Mouse (Mus musculus): ENCODE results near the gene Glb1. TPM values are rescaled to one million over a fixed set of nuclear protein-coding genes. Genes with fewer than 3 reads are reported as not detected.

The Glb1 gene
- polyA plus RNA-seq, 1 experiment from 2014 or later = 22.5 TPM

DNA sequence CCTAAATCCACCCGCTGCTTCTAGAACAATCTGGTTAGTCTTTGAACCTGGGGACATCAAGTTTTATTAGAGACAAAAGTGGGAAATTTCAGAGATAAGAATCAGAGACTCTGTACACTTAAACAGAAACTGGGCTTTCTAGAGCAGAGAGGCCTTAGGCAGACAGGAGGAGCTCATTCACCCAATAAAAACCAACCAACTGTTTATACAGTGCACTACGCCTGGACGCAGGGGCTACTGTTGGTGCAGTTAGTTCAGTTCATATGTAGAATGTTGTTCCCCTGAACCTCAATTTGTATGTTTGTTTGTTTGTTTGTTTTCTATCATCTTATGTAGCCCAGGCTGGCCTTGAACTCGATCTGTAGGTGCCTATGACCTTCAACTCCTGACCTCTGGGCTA lies 85.9 kb downstream of the Glb1 start:
- Histone ChIP-seq H3K4me2 (replicated peaks) (no peak overlapping the region), H3K36me3 (no peaks in the 10 kb centered on the region), H3K4me3 (replicated peaks) (no peak overlapping the region), H3K9me3 (no peaks in the 10 kb centered on the region), H3K27me3 (no peaks in the 10 kb centered on the region), H3K27ac (no peak overlapping the region), H3K9ac (replicated peaks) (no peak overlapping the region), H3K4me1 (replicated peaks) (no peaks in the 10 kb centered on the region)
- ATAC-seq = no peak
- 92% methylated on average over 4 of the region's 4 CpGs for WGBS

DNA sequence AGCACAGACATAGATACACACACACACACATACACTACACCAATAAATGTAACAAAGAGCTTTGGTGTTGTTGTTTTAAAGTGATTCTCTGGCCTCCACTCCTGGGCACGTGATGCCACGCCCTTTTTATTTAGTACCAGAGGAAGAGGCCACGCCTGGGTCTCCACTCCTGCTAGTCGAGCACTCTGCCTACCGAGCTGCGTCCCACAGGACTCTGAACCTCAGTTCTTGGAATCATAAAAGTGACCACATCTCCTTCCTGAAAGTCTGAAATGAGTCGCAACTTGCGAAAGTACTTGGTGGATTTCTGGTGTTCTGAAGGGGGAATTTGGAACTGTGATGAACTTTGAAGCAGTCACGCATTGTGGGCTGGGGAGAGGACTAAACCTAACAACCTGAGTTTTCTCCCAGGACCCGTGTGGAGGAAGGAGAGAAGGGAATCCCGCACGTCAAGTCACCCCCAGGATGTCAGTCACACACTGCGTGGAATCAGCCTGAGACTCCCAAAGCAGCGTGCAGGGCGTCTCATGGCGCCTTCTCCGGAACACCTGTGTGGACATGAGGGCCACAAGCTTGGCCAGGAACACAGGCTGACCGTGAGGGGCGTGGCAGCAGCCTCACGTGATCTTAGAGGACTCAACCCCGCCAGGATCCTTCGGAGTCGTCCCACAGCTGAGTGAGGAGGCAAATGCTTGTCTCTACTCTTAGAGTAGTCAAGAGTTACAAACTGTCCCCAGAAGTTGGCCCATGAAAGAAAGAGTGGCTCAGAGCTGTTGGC lies 86.8 kb downstream of the Glb1 start:
- Histone ChIP-seq H3K9me3 (no peaks in the 10 kb centered on the region), H3K4me3 (replicated peaks) (no peak overlapping the region), H3K36me3 (no peaks in the 10 kb centered on the region), H3K4me2 (replicated peaks) (no peak overlapping the region), H3K4me1 (replicated peaks) (no peaks in the 10 kb centered on the region), H3K27ac (no peak overlapping the region), H3K27me3 (no peaks in the 10 kb centered on the region), H3K9ac (replicated peaks) (no peak overlapping the region)
- 89% methylated on average over 23 of the region's 23 CpGs for WGBS
- ATAC-seq = no peak

DNA sequence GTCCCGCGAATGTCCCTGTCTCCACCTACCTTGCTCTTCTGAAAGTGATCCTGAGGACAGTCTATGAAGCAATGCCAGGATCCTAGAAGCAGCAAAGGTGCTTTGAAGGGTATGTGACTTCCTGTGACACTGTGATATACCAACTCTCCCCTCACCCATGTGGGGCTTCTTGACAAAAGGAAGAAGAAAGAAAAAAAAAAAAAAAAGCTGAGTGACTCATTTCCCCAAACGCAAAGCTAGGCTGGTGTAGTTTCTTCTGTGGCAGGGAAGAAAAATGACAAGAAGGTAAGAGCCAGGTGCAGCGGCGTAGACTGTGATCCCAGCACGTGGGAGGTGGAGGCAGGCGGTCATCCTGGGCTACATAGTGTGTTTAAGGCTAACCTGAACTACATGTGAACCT lies 95.6 kb downstream of the Glb1 start:
- H3K4me2 ChIP-seq (replicated peaks) = no peak overlapping the region
- 88% methylated on average over 7 of the region's 7 CpGs for WGBS
- ATAC-seq = no peak
- no peaks in the 10 kb centered on the region for H3K36me3 ChIP-seq
- no peak overlapping the region for H3K9ac ChIP-seq (replicated peaks)
- no peak overlapping the region for H3K4me3 ChIP-seq (replicated peaks)
- 0 out of 2 replicates have a peak, but pooled peaks cover 2% of the 10 kb centered on the region for H3K4me1 ChIP-seq (replicated peaks)
- H3K27me3 ChIP-seq = peaks cover 3% of the 10 kb centered on the region; the same call in 1 of the 2 replicates
- H3K9me3 ChIP-seq = no peaks in the 10 kb centered on the region
- H3K27ac ChIP-seq = no peak overlapping the region

DNA sequence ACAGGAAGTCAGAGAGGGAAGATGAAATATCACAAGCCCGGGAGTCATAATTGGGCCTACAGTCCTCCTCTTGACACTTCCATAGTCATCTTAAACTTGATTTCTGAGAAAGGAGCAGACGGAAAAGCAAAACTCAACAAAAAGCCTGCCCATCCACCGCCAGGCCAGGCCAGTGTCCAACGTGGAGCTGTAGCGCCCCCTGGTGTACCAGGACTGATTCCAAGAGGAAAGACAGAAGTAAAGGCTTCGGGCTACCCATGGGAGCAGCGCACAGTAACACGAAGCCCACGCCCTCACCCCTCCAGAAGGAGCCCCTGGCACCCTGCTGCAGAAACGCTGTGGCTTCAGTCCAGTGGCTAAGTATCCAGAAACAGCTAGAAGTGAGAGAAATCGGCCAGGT lies 97.3 kb downstream of the Glb1 start:
- Histone ChIP-seq H3K27ac (no peak overlapping the region), H3K4me3 (replicated peaks) (no peak overlapping the region), H3K4me1 (replicated peaks) (0 out of 2 replicates have a peak, but pooled peaks cover 2% of the 10 kb centered on the region), H3K4me2 (replicated peaks) (no peak overlapping the region), H3K27me3 (peaks cover 3% of the 10 kb centered on the region; the same call in 1 of the 2 replicates), H3K9ac (replicated peaks) (no peak overlapping the region), H3K9me3 (no peaks in the 10 kb centered on the region), H3K36me3 (no peaks in the 10 kb centered on the region)
- ATAC-seq = no peak
- 11% methylated on average over 11 of the region's 11 CpGs for WGBS

DNA sequence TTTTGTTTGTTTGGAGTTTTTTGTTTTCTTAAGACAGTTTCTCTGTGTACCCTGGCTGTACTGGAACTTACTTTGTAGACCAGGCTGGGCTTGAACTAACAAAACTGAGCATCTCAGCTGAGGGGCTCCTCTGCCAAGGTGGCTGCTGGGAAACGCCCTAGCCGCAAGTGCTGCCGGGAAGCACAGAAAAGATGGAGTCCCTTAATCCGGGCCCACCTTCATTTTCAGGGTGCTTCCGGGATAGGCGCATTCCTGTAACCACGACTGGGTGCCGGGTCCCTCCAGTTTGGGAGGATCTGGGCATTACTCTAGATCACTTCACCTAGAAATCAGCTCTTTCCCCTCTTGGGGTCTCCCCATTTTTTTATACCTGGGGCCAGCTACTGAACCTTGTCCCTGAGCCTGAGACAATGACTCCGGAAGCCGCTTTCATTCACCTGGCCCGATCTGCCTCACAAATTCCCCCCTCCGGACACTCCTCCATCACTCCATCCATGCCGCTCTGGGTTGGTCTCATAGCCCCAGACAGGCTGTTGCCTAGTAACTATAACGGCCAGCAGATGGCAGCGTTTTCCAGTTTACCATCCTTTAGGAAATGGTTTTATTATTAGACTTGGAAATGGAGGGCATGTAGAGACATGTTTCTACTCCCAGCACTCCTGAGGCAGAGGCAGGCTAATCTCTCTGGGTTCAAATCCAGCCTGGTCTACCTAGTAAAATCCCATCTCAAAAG lies 99.1 kb downstream of the Glb1 start:
- Histone ChIP-seq H3K27me3 (peaks cover 3% of the 10 kb centered on the region; the same call in 1 of the 2 replicates), H3K9ac (replicated peaks) (no peak overlapping the region), H3K9me3 (no peaks in the 10 kb centered on the region), H3K27ac (no peak overlapping the region), H3K36me3 (no peaks in the 10 kb centered on the region), H3K4me3 (replicated peaks) (no peak overlapping the region), H3K4me2 (replicated peaks) (no peak overlapping the region), H3K4me1 (replicated peaks) (0 out of 2 replicates have a peak, but pooled peaks cover 2% of the 10 kb centered on the region)
- 0 out of 2 replicates have a peak, but pooled peaks have one; percentile 45 for ATAC-seq
- WGBS = 19% methylated on average over 15 of the region's 15 CpGs

DNA sequence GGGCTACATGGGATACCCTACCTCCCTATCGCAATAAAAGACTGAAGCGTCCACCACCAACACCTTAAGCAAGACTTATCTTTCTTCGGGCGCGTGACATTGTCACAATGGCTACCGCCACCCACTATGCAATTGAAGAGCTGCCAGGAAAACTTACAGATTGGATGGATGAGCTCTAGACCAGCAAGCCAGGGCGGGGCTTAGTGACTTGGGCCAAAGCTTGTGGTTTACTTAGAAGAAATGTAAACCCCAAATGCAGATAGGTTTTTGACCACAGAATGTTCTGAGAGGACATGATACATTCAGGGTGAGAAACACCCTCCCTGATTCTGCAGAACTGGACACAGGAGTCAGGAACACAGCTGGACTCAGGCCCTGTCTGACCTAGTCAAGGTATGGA lies 100.2 kb downstream of the Glb1 start:
- Histone ChIP-seq H3K27ac (no peak overlapping the region), H3K9me3 (no peaks in the 10 kb centered on the region), H3K4me3 (replicated peaks) (no peak overlapping the region), H3K4me1 (replicated peaks) (0 out of 2 replicates have a peak, but pooled peaks cover 2% of the 10 kb centered on the region), H3K36me3 (no peaks in the 10 kb centered on the region), H3K4me2 (replicated peaks) (no peak overlapping the region), H3K27me3 (peaks cover 3% of the 10 kb centered on the region; the same call in 1 of the 2 replicates), H3K9ac (replicated peaks) (no peak overlapping the region)
- ATAC-seq = no peak
- WGBS = 94% methylated on average over 7 of the region's 7 CpGs

DNA sequence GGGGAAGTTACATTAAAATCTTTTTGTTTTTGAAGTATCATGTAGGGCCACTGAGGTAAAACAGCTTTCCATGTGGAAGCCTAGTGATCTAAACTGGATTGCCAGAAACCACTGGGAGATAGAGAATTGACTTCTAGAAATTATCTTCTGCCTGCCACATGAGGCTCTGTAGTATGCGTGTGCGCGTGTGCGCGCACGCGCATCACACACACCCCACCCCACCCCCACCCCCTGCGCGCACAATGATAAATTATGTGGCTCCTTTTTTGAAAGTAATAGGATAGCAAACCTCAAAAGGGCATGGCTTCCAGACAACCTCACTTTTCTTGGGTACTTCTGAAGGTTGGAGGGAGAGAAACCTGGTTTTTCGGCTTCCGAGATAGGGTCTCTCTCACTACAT lies 101.0 kb downstream of the Glb1 start:
- 97% methylated on average over 11 of the region's 11 CpGs for WGBS
- Histone ChIP-seq H3K27ac (no peak overlapping the region), H3K27me3 (peaks cover 3% of the 10 kb centered on the region; the same call in 1 of the 2 replicates), H3K4me2 (replicated peaks) (no peak overlapping the region), H3K36me3 (no peaks in the 10 kb centered on the region), H3K9ac (replicated peaks) (no peak overlapping the region), H3K4me3 (replicated peaks) (no peak overlapping the region), H3K4me1 (replicated peaks) (0 out of 2 replicates have a peak, but pooled peaks cover 2% of the 10 kb centered on the region), H3K9me3 (no peaks in the 10 kb centered on the region)
- no peak for ATAC-seq

DNA sequence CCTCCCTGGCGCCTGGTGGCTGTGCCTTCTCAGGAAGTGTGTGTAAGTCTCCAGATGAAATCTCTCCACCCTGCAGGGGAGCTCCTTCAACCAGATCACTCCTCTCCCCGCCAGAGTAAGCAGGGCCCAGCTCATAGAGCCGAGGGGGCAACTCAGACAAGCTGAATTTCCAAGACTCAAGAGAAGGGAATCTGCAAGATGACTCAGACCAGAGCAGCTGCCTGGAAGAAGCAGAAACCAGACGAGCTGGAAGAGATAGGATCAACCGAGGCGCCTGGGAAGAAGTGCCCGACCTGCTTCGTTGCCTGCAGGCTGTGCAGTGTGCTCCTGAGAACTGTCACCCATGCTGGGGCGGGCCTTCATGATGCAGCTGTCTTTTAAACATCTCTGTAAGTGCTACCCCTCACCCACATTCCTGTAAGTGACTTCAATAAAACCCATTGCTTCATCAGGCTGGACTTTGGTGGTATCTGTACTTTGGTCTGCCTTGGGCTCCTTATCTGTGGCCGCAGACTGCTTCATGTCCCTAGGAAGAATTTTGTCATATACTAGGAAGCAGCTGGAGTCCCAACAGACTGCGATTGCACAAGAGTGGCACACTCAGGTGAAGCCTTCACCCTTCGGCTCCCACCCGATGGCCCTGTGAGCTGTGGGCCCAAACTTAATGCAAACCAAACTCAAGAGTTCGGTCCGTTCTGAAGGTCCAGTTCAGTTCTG lies 102.0 kb downstream of the Glb1 start:
- 72% methylated on average over 15 of the region's 15 CpGs for WGBS
- H3K36me3 ChIP-seq = no peaks in the 10 kb centered on the region
- no peak overlapping the region for H3K27ac ChIP-seq
- ATAC-seq = no peak
- 0 out of 2 replicates have a peak, but pooled peaks cover 2% of the 10 kb centered on the region for H3K4me1 ChIP-seq (replicated peaks)
- H3K9me3 ChIP-seq = no peaks in the 10 kb centered on the region
- H3K4me3 ChIP-seq (replicated peaks) = no peak overlapping the region
- H3K27me3 ChIP-seq = peaks cover 3% of the 10 kb centered on the region; the same call in 1 of the 2 replicates
- no peak overlapping the region for H3K4me2 ChIP-seq (replicated peaks)
- no peak overlapping the region for H3K9ac ChIP-seq (replicated peaks)

DNA sequence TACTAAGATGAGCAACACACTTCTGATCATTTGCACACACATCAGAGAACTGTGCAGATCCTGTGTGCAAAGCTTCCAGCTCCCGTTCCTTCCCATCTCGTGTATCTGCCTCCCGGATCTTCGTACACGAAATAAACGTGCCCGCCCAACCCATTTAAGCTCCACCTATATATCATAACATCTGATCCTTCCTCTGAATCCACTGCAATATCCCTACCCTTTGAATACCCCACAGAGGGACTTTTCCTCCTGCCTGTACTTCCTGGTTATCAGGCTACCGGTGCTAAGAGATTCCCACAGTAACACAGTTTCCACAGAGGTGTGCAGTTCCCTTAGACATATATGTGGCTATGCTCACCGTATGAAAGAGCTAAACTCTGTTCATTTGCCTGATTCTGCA lies 103.9 kb downstream of the Glb1 start, which contains the start of gene Ccr4:
TSS of gene Ccr4 (minus strand) at position 101 of the 400 bp plus-strand sequence.
- H3K27ac ChIP-seq = no peak within 1 kb of the TSS
- no peaks in the 10 kb centered on the region for H3K4me1 ChIP-seq (replicated peaks)
- 0 out of 2 replicates have a peak, but pooled peaks cover 3% of the 10 kb centered on the region for H3K36me3 ChIP-seq
- H3K27me3 ChIP-seq = peaks cover under 1% of the 10 kb centered on the region; the same call in 1 of the 2 replicates
- WGBS = 92% methylated on average over 9 of the region's 9 CpGs
- no peak within 1 kb of the TSS for H3K4me2 ChIP-seq (replicated peaks)
- H3K4me3 ChIP-seq (replicated peaks) = no peak within 1 kb of the TSS
- no peak for ATAC-seq
- no peaks in the 10 kb centered on the region for H3K9me3 ChIP-seq
- H3K9ac ChIP-seq (replicated peaks) = no peak within 1 kb of the TSS

DNA sequence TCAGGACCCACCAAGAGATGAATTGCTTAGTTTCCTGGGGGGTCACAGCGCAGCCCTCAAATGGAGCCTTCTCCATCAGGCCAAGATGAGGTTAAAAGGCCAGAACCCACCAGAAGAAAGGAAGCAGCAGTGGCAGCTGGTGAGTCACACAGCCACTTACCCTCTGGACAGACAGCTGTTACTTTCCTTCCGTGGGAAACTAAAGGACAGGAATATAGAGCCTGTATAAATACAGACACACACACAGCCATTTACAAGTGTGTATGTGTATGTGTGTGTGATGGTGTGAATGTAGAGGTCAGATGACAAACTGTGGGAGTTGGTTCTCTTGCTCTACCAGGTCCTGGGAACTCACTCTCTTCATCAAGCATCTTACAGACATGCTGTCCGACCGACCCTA lies 105.7 kb downstream of the Glb1 start:
- no peaks in the 10 kb centered on the region for H3K4me1 ChIP-seq (replicated peaks)
- WGBS = 85% methylated on average over 4 of the region's 4 CpGs
- peaks cover 7% of the 10 kb centered on the region for H3K36me3 ChIP-seq
- no peak overlapping the region for H3K27ac ChIP-seq
- H3K4me3 ChIP-seq (replicated peaks) = no peak overlapping the region
- 0 out of 2 replicates have a peak, but pooled peaks cover 3% of the 10 kb centered on the region for H3K9me3 ChIP-seq
- H3K9ac ChIP-seq (replicated peaks) = no peak overlapping the region
- no peak overlapping the region for H3K4me2 ChIP-seq (replicated peaks)
- ATAC-seq = no peak
- no peaks in the 10 kb centered on the region for H3K27me3 ChIP-seq

DNA sequence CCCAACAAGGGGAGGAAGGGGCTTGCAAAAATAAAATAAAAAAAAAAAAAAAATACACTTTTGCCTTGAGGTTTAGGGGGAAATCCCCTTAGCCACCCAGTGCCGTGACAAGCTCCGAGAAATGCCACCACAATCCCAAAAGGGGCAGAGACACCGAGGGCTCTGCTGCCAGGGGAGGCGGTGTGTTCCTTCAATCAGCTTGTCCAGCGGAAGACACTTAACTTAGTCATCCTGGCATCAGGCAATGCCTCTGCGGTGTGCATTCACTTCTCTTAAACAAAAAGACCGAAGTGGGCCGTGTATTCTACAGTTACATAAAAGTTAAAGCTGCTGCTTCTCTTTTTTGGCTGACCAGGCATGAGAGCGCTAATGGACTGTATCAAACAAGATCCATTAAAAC lies 106.5 kb downstream of the Glb1 start:
- no peak overlapping the region for H3K27ac ChIP-seq
- H3K4me2 ChIP-seq (replicated peaks) = no peak overlapping the region
- H3K27me3 ChIP-seq = no peaks in the 10 kb centered on the region
- no peak overlapping the region for H3K4me3 ChIP-seq (replicated peaks)
- H3K9ac ChIP-seq (replicated peaks) = no peak overlapping the region
- 0 out of 2 replicates have a peak, but pooled peaks cover 6% of the 10 kb centered on the region for H3K9me3 ChIP-seq
- ATAC-seq = no peak
- H3K4me1 ChIP-seq (replicated peaks) = no peaks in the 10 kb centered on the region
- peaks cover 11% of the 10 kb centered on the region for H3K36me3 ChIP-seq
- 96% methylated on average over 9 of the region's 9 CpGs for WGBS
